Comparison of ENCODE assay signal across 8 mouse cellular contexts in the genomic region with DNA sequence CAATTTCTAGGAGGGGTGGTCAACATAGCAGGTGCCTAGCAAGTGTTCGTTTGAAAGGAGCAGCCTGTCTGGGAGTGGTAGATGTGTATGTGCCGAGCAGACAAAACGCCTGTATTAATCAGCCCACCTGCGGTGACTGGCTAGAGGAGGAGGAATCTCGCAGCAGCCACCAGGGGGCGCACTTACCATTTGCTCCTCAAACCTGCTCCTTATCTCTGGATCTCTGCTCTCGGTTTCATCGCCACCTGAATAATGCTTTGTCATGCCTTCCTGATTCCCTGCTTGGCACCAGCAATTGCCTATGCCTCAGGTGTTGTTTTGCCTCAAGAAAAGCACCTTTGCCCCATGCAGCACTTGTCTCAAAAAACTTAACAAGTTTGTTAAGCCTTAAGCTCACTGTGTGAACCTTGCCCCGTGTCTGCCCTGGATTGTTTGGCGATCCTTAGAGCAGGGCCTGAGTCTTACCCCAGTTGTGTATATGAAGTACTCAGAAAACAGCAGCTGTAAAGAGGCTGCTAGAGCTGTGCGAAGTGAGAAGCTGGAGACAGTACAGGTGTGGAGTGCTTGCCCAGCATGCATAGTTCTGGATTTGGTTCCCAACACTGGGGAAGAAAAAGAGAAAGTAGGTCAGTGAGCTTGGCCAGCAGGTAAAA. TPM values are rescaled to one million over a fixed set of nuclear protein-coding genes. Genes with fewer than 3 reads are reported as not detected.
DNase-seq lines count a peak whose midpoint lies in the region; ATAC-seq and TF ChIP-seq lines count a peak whose summit lies in the region.

No protein-coding gene starts in this region.

- peaks cover 26% of the 10 kb centered on the region for H3K27me3 ChIP-seq in CH12.LX (replicated peaks)
- peaks cover 24% of the 10 kb centered on the region for H3K27me3 ChIP-seq in heart, embryonic 15.5 days
- peaks cover 21% of the 10 kb centered on the region for H3K27me3 ChIP-seq in liver, embryonic 15.5 days
- no peaks in the 10 kb centered on the region for H3K27me3 ChIP-seq in neural tube, embryonic 11.5 days (ENCODE audit: control insufficient read depth, insufficient read depth, low read length)
- no peaks in the 10 kb centered on the region for H3K27me3 ChIP-seq in stomach, postnatal 0 days (ENCODE audit: control insufficient read depth, insufficient read depth, low read length)

- peak; percentile 90 for TF ChIP-seq RAD21 in CH12.LX (IDR thresholded peaks at IDR 0.05; ENCODE audit: low read depth, low read length)

- no peak for TF ChIP-seq POLR2A in CH12.LX (IDR thresholded peaks at IDR 0.05; ENCODE audit: low read depth, low read length)

- 11% methylated on average over 11 of the region's 11 CpGs for WGBS in heart, embryonic 15.5 days
- 12% methylated on average over 11 of the region's 11 CpGs for WGBS in liver, embryonic 15.5 days (ENCODE audit: insufficient replicate concordance)
- WGBS in neural tube, embryonic 11.5 days = 20% methylated on average over 11 of the region's 11 CpGs
- 8% methylated on average over 11 of the region's 11 CpGs for WGBS in stomach, postnatal 0 days

- no peaks in the 10 kb centered on the region for H3K36me3 ChIP-seq in CH12.LX (replicated peaks in 1 of 2; ENCODE audit: control insufficient read depth in 1 of 2, insufficient read depth in 1 of 2, low read length in 1 of 2)
- H3K36me3 ChIP-seq in heart, embryonic 15.5 days = no peaks in the 10 kb centered on the region
- H3K36me3 ChIP-seq in liver, embryonic 15.5 days (replicated peaks) = no peaks in the 10 kb centered on the region
- no peaks in the 10 kb centered on the region for H3K36me3 ChIP-seq in neural tube, embryonic 11.5 days (ENCODE audit: control insufficient read depth, insufficient read depth, low read length)
- no peaks in the 10 kb centered on the region for H3K36me3 ChIP-seq in stomach, postnatal 0 days (ENCODE audit: control insufficient read depth, insufficient read depth, low read length)

- dilution Hi-C loops in CH12.LX (cut with MboI; ENCODE audit: extremely low pct_ligation_motif_present, extremely low pct_unique_long_range_greater_than_20kb, low sequenced_read_pairs) = no loop called here

- no peak overlapping the region for H3K9ac ChIP-seq in CH12.LX (ENCODE audit: insufficient read depth, low read depth)
- H3K9ac ChIP-seq in heart, embryonic 15.5 days = no peak overlapping the region
- no peak overlapping the region for H3K9ac ChIP-seq in liver, embryonic 15.5 days
- H3K9ac ChIP-seq in neural tube, embryonic 11.5 days (ENCODE audit: low read length) = no peak overlapping the region
- no peak overlapping the region for H3K9ac ChIP-seq in stomach, postnatal 0 days (ENCODE audit: low read length)

- peak; percentile 89 for DNase-seq in CH12.LX (ENCODE audit: extremely low read depth)
- DNase-seq in c-Kit-negative CD71-positive TER-119-positive erythroid progenitor cells, embryonic 14.5 days (ENCODE audit: low read depth, low spot score) = peak; percentile 82
- DNase-seq in kidney, postnatal 10 days = peak; percentile 93
- DNase-seq in neural tube, embryonic 11.5 days (ENCODE audit: low spot score) = peak; percentile 86
- DNase-seq in stomach, postnatal 0 days (ENCODE audit: low spot score) = peak; percentile 93

- no peak for TF ChIP-seq EP300 in CH12.LX (IDR thresholded peaks at IDR 0.05; ENCODE audit: low read length)
- TF ChIP-seq EP300 in stomach, postnatal 0 days (optimal IDR thresholded peaks at IDR 0.05) = no peak

- H3K4me2 ChIP-seq in CH12.LX (ENCODE audit: insufficient read depth, low read depth, poor library complexity, severe bottlenecking) = peak overlapping the region; percentile 30
- peak overlapping the region; percentile 50 for H3K4me2 ChIP-seq in heart, embryonic 15.5 days
- H3K4me2 ChIP-seq in liver, embryonic 15.5 days = peak overlapping the region; percentile 59
- 0 out of 2 replicates have a peak overlapping the region, but pooled peaks have one; percentile 5 for H3K4me2 ChIP-seq in neural tube, embryonic 11.5 days (ENCODE audit: low read depth)
- H3K4me2 ChIP-seq in stomach, postnatal 0 days (replicated peaks; ENCODE audit: low read depth) = peak overlapping the region; percentile 31

- no peaks in the 10 kb centered on the region for H3K9me3 ChIP-seq in CH12.LX (replicated peaks; ENCODE audit: low read length)
- H3K9me3 ChIP-seq in heart, embryonic 15.5 days (replicated peaks) = no peaks in the 10 kb centered on the region
- no peaks in the 10 kb centered on the region for H3K9me3 ChIP-seq in liver, embryonic 15.5 days (replicated peaks)
- no peaks in the 10 kb centered on the region for H3K9me3 ChIP-seq in neural tube, embryonic 11.5 days (ENCODE audit: control insufficient read depth, low read length)
- no peaks in the 10 kb centered on the region for H3K9me3 ChIP-seq in stomach, postnatal 0 days (ENCODE audit: control insufficient read depth, low read length)

- no peak overlapping the region for H3K27ac ChIP-seq in CH12.LX (ENCODE audit: insufficient read depth, low read depth)
- H3K27ac ChIP-seq in heart, embryonic 15.5 days = no peak overlapping the region
- H3K27ac ChIP-seq in liver, embryonic 15.5 days (replicated peaks) = peak overlapping the region; percentile 41; the same call in 1 of the 2 replicates
- no peak overlapping the region for H3K27ac ChIP-seq in neural tube, embryonic 11.5 days (ENCODE audit: low read depth, low read length)
- peak overlapping the region; percentile 69 for H3K27ac ChIP-seq in stomach, postnatal 0 days (replicated peaks)

- no peaks in the 10 kb centered on the region for H3K79me2 ChIP-seq in CH12.LX (replicated peaks; ENCODE audit: control insufficient read depth, extremely low read depth, insufficient read depth, poor library complexity, severe bottlenecking)

- in situ Hi-C loops in CH12.LX (cut with MboI; ENCODE audit: low pct_ligation_motif_present, low pct_unique_long_range_greater_than_20kb, low sequenced_read_pairs) = loop anchor here (5.0 kb wide), 1 partner anchor 36 kb away; the partner anchor contains the start of gene Vps18

- TF ChIP-seq CTCF in CH12.LX (conservative IDR thresholded peaks at IDR 0.05 in 1 of 2, IDR thresholded peaks at IDR 0.05 in 1 of 2; ENCODE audit: low read depth in 2 of 2, low read length in 2 of 2) = peak; percentile 89 to 97
- TF ChIP-seq CTCF in stomach, postnatal 0 days (IDR thresholded peaks at IDR 0.05; ENCODE audit: low read depth) = peak; percentile 96

- peak; percentile 77 for ATAC-seq in erythroid progenitor cell, adult 5-6 weeks (replicated peaks; ENCODE audit: low FRiP score, poor library complexity, severe bottlenecking)
- ATAC-seq in heart, embryonic 15.5 days (replicated peaks; ENCODE audit: insufficient number of reproducible peaks, insufficient read depth, low FRiP score, low read depth) = peak; percentile 53; the same call in 1 of the 2 replicates
- ATAC-seq in liver, embryonic 15.5 days (ENCODE audit: insufficient read depth) = peak; percentile 57
- peak; percentile 63; the same call in 1 of the 2 replicates for ATAC-seq in neural tube, embryonic 11.5 days (ENCODE audit: insufficient read depth, low FRiP score, low TSS enrichment)
- peak; percentile 76 for ATAC-seq in stomach, postnatal 0 days (ENCODE audit: low FRiP score, low TSS enrichment)

- peaks cover 3 to 16% of the 10 kb centered on the region in 2 experiments; a peak in 3 of 4 replicates for H3K4me1 ChIP-seq in CH12.LX (ENCODE audit: control insufficient read depth in 1 of 2, insufficient read depth in 2 of 2)
- H3K4me1 ChIP-seq in heart, embryonic 15.5 days (replicated peaks) = peaks cover 4% of the 10 kb centered on the region
- H3K4me1 ChIP-seq in liver, embryonic 15.5 days (replicated peaks) = peaks cover 9% of the 10 kb centered on the region
- no peaks in the 10 kb centered on the region for H3K4me1 ChIP-seq in neural tube, embryonic 11.5 days (ENCODE audit: control insufficient read depth, insufficient read depth, low read length)
- H3K4me1 ChIP-seq in stomach, postnatal 0 days (replicated peaks; ENCODE audit: control insufficient read depth, insufficient read depth) = no peaks in the 10 kb centered on the region

- H3K4me3 ChIP-seq in CH12.LX (replicated peaks in 1 of 3; ENCODE audit: low read depth in 2 of 3, low read length in 2 of 3, poor library complexity in 1 of 3) = no peak overlapping the region
- 0 out of 2 replicates have a peak overlapping the region, but pooled peaks have one; percentile 6 for H3K4me3 ChIP-seq in heart, embryonic 15.5 days
- 0 out of 2 replicates have a peak overlapping the region, but pooled peaks have one; percentile 23 for H3K4me3 ChIP-seq in liver, embryonic 15.5 days (replicated peaks)
- no peak overlapping the region for H3K4me3 ChIP-seq in neural tube, embryonic 11.5 days (ENCODE audit: low read depth, low read length)
- no peak overlapping the region for H3K4me3 ChIP-seq in stomach, postnatal 0 days (ENCODE audit: low read depth, low read length)

RNA-seq across cellular contexts. Expression of gene Spint1, which starts 13.8 kb away (rescaled TPM):
- total RNA-seq in CH12.LX (2012; rRNA removed) (not detected in 2 replicates), CH12.LX (2014; rRNA removed) (not detected in 2 replicates)
- not detected in 2 replicates for polyA plus RNA-seq in CH12.LX (2012; ENCODE audit: insufficient read length, low read depth)
- not detected in 2 replicates for total RNA-seq in erythroid progenitor cell, adult 5-6 weeks (2015; ENCODE audit: low replicate concordance)
- not detected in 2 replicates for total RNA-seq in erythroid progenitor cell, adult 5-6 weeks (2017; ENCODE audit: low replicate concordance)
- polyA plus RNA-seq in heart, embryonic 15.5 days (2015; fragmentation: Nextera tagmentation; extraction: Ambion mirVana) = 1.2 and 5.6 TPM in 2 replicates
- polyA plus RNA-seq in liver, embryonic 15.5 days (2015; fragmentation: Nextera tagmentation; extraction: Ambion mirVana) = 0.15 and 0.35 TPM in 2 replicates
- polyA plus RNA-seq in neural tube, embryonic 11.5 days (2014; fragmentation: Nextera tagmentation; extraction: Ambion mirVana) = 2.7 and 2.8 TPM in 2 replicates
- 70.9 and 80.2 TPM in 2 replicates for polyA plus RNA-seq in stomach, postnatal 0 days (2015; fragmentation: Nextera tagmentation; extraction: Ambion mirVana)

RNA-seq across cellular contexts. Expression of gene Rhov, which starts 20.1 kb away (rescaled TPM):
- 0.08 and 0.17 TPM in 2 replicates for total RNA-seq in CH12.LX (2012; rRNA removed)
- total RNA-seq in CH12.LX (2014; rRNA removed) = not detected in 2 replicates
- polyA plus RNA-seq in CH12.LX (2012; ENCODE audit: insufficient read length, low read depth) = not detected in 2 replicates
- total RNA-seq in erythroid progenitor cell, adult 5-6 weeks (2015; ENCODE audit: low replicate concordance) = not detected in 2 replicates
- total RNA-seq in erythroid progenitor cell, adult 5-6 weeks (2017; ENCODE audit: low replicate concordance) = not detected in 2 replicates
- 0.44 and 2.2 TPM in 2 replicates for polyA plus RNA-seq in heart, embryonic 15.5 days (2015; fragmentation: Nextera tagmentation; extraction: Ambion mirVana)
- polyA plus RNA-seq in liver, embryonic 15.5 days (2015; fragmentation: Nextera tagmentation; extraction: Ambion mirVana) = 0.08 and 0.26 TPM in 2 replicates
- polyA plus RNA-seq in neural tube, embryonic 11.5 days (2014; fragmentation: Nextera tagmentation; extraction: Ambion mirVana) = 2.3 and 2.4 TPM in 2 replicates
- 17.0 and 19.4 TPM in 2 replicates for polyA plus RNA-seq in stomach, postnatal 0 days (2015; fragmentation: Nextera tagmentation; extraction: Ambion mirVana)

RNA-seq across cellular contexts. Expression of gene Ppp1r14d, which starts 21.2 kb away (rescaled TPM):
- total RNA-seq in CH12.LX (2012; rRNA removed) (not detected in 2 replicates), CH12.LX (2014; rRNA removed) (not detected in 2 replicates)
- not detected in 2 replicates for polyA plus RNA-seq in CH12.LX (2012; ENCODE audit: insufficient read length, low read depth)
- not detected in 2 replicates for total RNA-seq in erythroid progenitor cell, adult 5-6 weeks (2015; ENCODE audit: low replicate concordance)
- not detected in 2 replicates for total RNA-seq in erythroid progenitor cell, adult 5-6 weeks (2017; ENCODE audit: low replicate concordance)
- not detected in 2 replicates for polyA plus RNA-seq in heart, embryonic 15.5 days (2015; fragmentation: Nextera tagmentation; extraction: Ambion mirVana)
- 0.20 TPM in 1 of 2 replicates, not detected in the other for polyA plus RNA-seq in liver, embryonic 15.5 days (2015; fragmentation: Nextera tagmentation; extraction: Ambion mirVana)
- not detected in 2 replicates for polyA plus RNA-seq in neural tube, embryonic 11.5 days (2014; fragmentation: Nextera tagmentation; extraction: Ambion mirVana)
- 0.57 and 0.81 TPM in 2 replicates for polyA plus RNA-seq in stomach, postnatal 0 days (2015; fragmentation: Nextera tagmentation; extraction: Ambion mirVana)

RNA-seq across cellular contexts. Expression of gene Vps18, which starts 37.6 kb away (rescaled TPM):
- total RNA-seq in CH12.LX (2012; rRNA removed) (14.8 and 15.4 TPM in 2 replicates), CH12.LX (2014; rRNA removed) (7.4 and 8.7 TPM in 2 replicates)
- polyA plus RNA-seq in CH12.LX (2012; ENCODE audit: insufficient read length, low read depth) = 15.8 and 17.9 TPM in 2 replicates
- total RNA-seq in erythroid progenitor cell, adult 5-6 weeks (2015; ENCODE audit: low replicate concordance) = 1.1 and 2.1 TPM in 2 replicates
- total RNA-seq in erythroid progenitor cell, adult 5-6 weeks (2017; ENCODE audit: low replicate concordance) = 3.7 and 4.1 TPM in 2 replicates
- polyA plus RNA-seq in heart, embryonic 15.5 days (2015; fragmentation: Nextera tagmentation; extraction: Ambion mirVana) = 10.3 and 14.7 TPM in 2 replicates
- 6.3 and 6.4 TPM in 2 replicates for polyA plus RNA-seq in liver, embryonic 15.5 days (2015; fragmentation: Nextera tagmentation; extraction: Ambion mirVana)
- polyA plus RNA-seq in neural tube, embryonic 11.5 days (2014; fragmentation: Nextera tagmentation; extraction: Ambion mirVana) = 17.4 and 17.8 TPM in 2 replicates
- polyA plus RNA-seq in stomach, postnatal 0 days (2015; fragmentation: Nextera tagmentation; extraction: Ambion mirVana) = 7.7 and 8.0 TPM in 2 replicates

RNA-seq across cellular contexts. Expression of gene Dnajc17, which starts 42.4 kb away (rescaled TPM):
- total RNA-seq in CH12.LX (2012; rRNA removed) (15.3 and 18.2 TPM in 2 replicates), CH12.LX (2014; rRNA removed) (19.6 and 19.8 TPM in 2 replicates)
- 22.9 and 26.3 TPM in 2 replicates for polyA plus RNA-seq in CH12.LX (2012; ENCODE audit: insufficient read length, low read depth)
- total RNA-seq in erythroid progenitor cell, adult 5-6 weeks (2015; ENCODE audit: low replicate concordance) = 8.4 and 13.3 TPM in 2 replicates
- 24.7 and 54.9 TPM in 2 replicates for total RNA-seq in erythroid progenitor cell, adult 5-6 weeks (2017; ENCODE audit: low replicate concordance)
- 12.4 and 12.5 TPM in 2 replicates for polyA plus RNA-seq in heart, embryonic 15.5 days (2015; fragmentation: Nextera tagmentation; extraction: Ambion mirVana)
- polyA plus RNA-seq in liver, embryonic 15.5 days (2015; fragmentation: Nextera tagmentation; extraction: Ambion mirVana) = 7.0 and 7.1 TPM in 2 replicates
- polyA plus RNA-seq in neural tube, embryonic 11.5 days (2014; fragmentation: Nextera tagmentation; extraction: Ambion mirVana) = 19.4 and 20.3 TPM in 2 replicates
- 11.7 and 12.5 TPM in 2 replicates for polyA plus RNA-seq in stomach, postnatal 0 days (2015; fragmentation: Nextera tagmentation; extraction: Ambion mirVana)

Comparison
In these comparisons a context has a peak if more than half of its experiments do, and no peak if none do; other contexts are left out.
1. H3K27ac ChIP-seq: peak in liver, embryonic 15.5 days (single experiment) and stomach, postnatal 0 days (single experiment); none in CH12.LX (single experiment), heart, embryonic 15.5 days (single experiment) and neural tube, embryonic 11.5 days (single experiment).
2. H3K4me2 ChIP-seq: peak in every context shown above with its lines; median percentile 59 in liver, embryonic 15.5 days; 50 in heart, embryonic 15.5 days; 31 in stomach, postnatal 0 days; 30 in CH12.LX; 5 in neural tube, embryonic 11.5 days.
3. H3K4me3 ChIP-seq: peak in heart, embryonic 15.5 days (single experiment) and liver, embryonic 15.5 days (single experiment); none in CH12.LX (0 of 3), neural tube, embryonic 11.5 days (single experiment) and stomach, postnatal 0 days (single experiment).
4. RNA of gene Spint1, which starts 13.8 kb away (polyA plus RNA-seq): 70.9 to 80.2 TPM in stomach, postnatal 0 days; 2.7 to 2.8 TPM in neural tube, embryonic 11.5 days, 1.2 to 5.6 TPM in heart, embryonic 15.5 days, 0.15 to 0.35 TPM in liver, embryonic 15.5 days and not detected in CH12.LX; every median in the first group is over 10 times any median in the second.
5. Peak in every context shown above with its lines, with median percentiles within 50 percentile points of each other: DNase-seq and ATAC-seq.